Mouse (Mus musculus) lung, embryonic 16.5 days (tissue): ENCODE results near the gene D430042O09Rik. TPM values are rescaled to one million over a fixed set of nuclear protein-coding genes. Genes with fewer than 3 reads are reported as not detected.

Source experiments
- ATAC-seq: fragments of 200-750 bp; cut with Nextera tagmentation; 2 replicates; pipeline ENCODE4 v1.8.0; 2017; ENCODE audit warnings: low read depth, mild to moderate bottlenecking, moderate library complexity
- H3K27ac ChIP-seq: fragments of 300-500 bp; sonication (generic); 2 replicates; pipeline ENCODE4 v1.5.1; 2014; ENCODE audit warnings: mild to moderate bottlenecking, control low read depth, low read length
- H3K27me3 ChIP-seq: fragments of 300-500 bp; sonication (generic); 2 replicates; pipeline ENCODE4 v1.6.1; 2014; ENCODE audit warnings: low read depth, low read length, mixed read lengths; ENCODE audit not compliant: control insufficient read depth, insufficient read depth
- H3K36me3 ChIP-seq: fragments of 300-500 bp; sonication (generic); 2 replicates; pipeline ENCODE4 v1.6.1; 2014; ENCODE audit warnings: low read length; ENCODE audit not compliant: control insufficient read depth, insufficient read depth
- H3K4me1 ChIP-seq: fragments of 300-500 bp; sonication (generic); replicated peaks from 2 replicates; pipeline ENCODE4 v1.6.1; 2014; ENCODE audit warnings: low read length, mixed read lengths; ENCODE audit not compliant: control insufficient read depth, insufficient read depth
- H3K4me2 ChIP-seq: fragments of 300-500 bp; sonication (generic); 2 replicates; pipeline ENCODE4 v1.6.1; 2014; ENCODE audit warnings: low read depth, low read length, control low read depth
- H3K4me3 ChIP-seq: fragments of 300-500 bp; sonication (generic); 2 replicates; pipeline ENCODE4 v1.5.1; 2014; ENCODE audit warnings: mild to moderate bottlenecking, low read length, control low read depth
- H3K9ac ChIP-seq: fragments of 300-500 bp; sonication (generic); 2 replicates; pipeline ENCODE4 v1.6.1; 2014; ENCODE audit warnings: low read length, control low read depth
- H3K9me3 ChIP-seq: fragments of 300-500 bp; sonication (generic); 2 replicates; pipeline ENCODE4 v1.6.1; 2016; ENCODE audit warnings: low read length; ENCODE audit not compliant: control insufficient read depth
- WGBS: fragments of 180-500 bp; shearing (Covaris S2); extraction: QIAGEN DNeasy Blood & Tissue Kit; methylation state at CpG from one replicate; pipeline ENCODE4 v1.1.7; 2014; 5-methylcytosine and 5-hydroxymethylcytosine counted together
- polyA plus RNA-seq: library from polyadenylated mRNA; unstranded; fragments of >200 nt; fragmentation: Nextera tagmentation; extraction: Ambion mirVana; gene quantifications from 2 replicates; pipeline ENCODE4 v1.2.1, GENCODE M21; 2015

Gene D430042O09Rik
- polyA plus RNA-seq, 1 experiment from 2014 or later: 10.3 TPM

DNA sequence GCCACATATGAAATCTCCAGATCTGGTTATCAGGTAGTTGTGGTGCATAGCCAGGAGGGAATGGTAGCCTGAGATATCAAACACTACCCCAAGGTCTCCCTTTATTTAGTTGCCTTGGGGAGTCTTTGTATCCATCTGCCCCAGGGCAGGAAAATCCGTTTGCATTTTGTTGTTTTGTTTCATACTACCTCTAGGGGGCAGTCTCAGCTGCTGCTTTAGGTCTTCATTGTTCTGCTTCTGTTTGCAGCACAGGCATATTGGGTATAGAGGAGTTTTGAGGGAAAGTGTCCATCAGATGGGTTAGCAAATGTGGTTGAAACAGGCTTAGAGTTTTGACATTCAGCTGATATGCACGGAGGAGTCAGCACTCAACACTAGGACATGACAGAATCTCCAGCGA, 40.5 kb downstream of the D430042O09Rik start:
- no peak for ATAC-seq
- no peaks in the 10 kb centered on the region for H3K36me3 ChIP-seq
- H3K4me1 ChIP-seq: no peaks in the 10 kb centered on the region
- H3K27ac ChIP-seq: no peak overlapping the region
- H3K9me3 ChIP-seq: no peaks in the 10 kb centered on the region
- no peak overlapping the region for H3K4me3 ChIP-seq
- no peak overlapping the region for H3K9ac ChIP-seq
- no peak overlapping the region for H3K4me2 ChIP-seq
- 53% methylated on average over 3 of the region's 3 CpGs for WGBS
- no peaks in the 10 kb centered on the region for H3K27me3 ChIP-seq

DNA sequence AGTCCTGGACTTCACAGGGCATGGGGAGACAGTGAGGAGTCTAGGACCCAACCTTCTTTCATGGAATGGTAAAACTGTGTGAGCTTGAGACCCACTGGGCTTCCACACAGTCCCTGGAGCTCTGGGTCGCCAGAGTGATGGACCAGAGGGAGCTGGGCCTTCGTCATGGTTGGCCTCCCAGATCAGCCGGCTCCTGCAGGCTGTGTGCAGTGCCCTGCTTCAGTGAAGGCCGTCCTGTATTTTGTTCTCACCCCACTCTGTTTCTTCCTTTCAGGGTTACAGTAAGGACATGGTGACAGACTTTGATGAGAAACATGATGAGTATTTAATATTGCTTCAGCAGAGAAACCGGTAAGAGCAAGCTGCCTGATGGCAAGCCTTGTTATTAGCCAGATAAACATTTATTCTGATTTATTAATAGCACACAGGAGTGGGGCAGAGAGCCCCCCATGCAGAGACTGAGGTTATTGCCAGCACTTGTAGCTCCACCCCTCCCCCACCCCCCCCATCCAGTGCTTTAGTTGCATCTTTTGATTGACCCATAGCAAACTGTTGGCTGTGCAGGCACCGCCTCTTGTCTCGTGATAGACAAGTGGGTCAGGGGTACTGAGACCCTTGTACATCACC, 45.1 kb downstream of the D430042O09Rik start:
- Histone ChIP-seq H3K27ac (no peak overlapping the region), H3K4me3 (no peak overlapping the region), H3K27me3 (no peaks in the 10 kb centered on the region), H3K9ac (no peak overlapping the region), H3K4me2 (no peak overlapping the region), H3K36me3 (no peaks in the 10 kb centered on the region; the same call in 1 of the 2 replicates), H3K4me1 (no peaks in the 10 kb centered on the region), H3K9me3 (no peaks in the 10 kb centered on the region)
- peak; percentile 41; the same call in 1 of the 2 replicates for ATAC-seq
- 72% methylated on average over 7 of the region's 7 CpGs for WGBS

DNA sequence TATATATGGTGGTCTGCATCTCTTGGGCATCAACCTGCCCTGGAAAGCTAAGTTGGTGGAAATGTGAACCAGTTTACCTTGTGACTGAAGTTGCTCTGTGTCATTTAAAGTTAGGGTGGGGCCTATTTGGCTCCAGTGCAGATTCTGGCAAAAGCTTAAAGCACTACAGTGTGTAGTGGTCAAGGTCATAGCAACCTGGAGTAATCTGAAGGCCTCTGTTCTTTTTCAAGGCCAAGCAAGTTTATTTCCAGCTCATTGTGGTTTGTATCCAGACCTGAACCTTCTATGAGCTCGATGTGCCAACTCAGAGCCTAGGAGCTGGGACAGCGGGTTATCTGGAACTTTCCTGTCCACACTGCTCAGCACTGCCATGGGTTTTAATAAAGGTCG, 45.6 kb downstream of the D430042O09Rik start:
- no peak for ATAC-seq
- Histone ChIP-seq H3K27ac (no peak overlapping the region), H3K36me3 (no peaks in the 10 kb centered on the region; the same call in 1 of the 2 replicates), H3K4me2 (no peak overlapping the region), H3K4me3 (no peak overlapping the region), H3K9me3 (no peaks in the 10 kb centered on the region), H3K9ac (no peak overlapping the region), H3K27me3 (no peaks in the 10 kb centered on the region), H3K4me1 (no peaks in the 10 kb centered on the region)
- 84% methylated on average over 3 of the region's 3 CpGs for WGBS

DNA sequence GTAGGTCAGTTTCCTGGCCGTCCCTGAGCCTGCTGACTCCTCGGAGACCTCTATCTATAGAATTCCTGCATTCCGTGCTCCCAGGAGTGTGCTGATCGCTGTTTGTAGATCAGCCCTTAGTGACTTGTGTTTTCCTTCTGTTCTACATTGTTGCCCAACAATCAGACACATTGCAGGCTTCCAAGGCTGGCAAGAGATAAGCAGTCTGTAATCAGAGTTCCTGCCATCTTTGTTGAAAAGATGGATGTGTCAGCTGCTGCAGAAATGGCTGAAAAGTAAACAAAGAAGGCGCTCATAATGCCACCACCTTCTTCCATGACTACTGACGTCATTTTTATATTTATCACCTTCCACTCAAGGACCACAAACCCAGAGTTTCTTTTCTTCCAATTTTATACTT, 49.1 kb downstream of the D430042O09Rik start:
- Histone ChIP-seq H3K36me3 (peaks cover 2% of the 10 kb centered on the region; the same call in 1 of the 2 replicates), H3K4me1 (no peaks in the 10 kb centered on the region), H3K4me3 (no peak overlapping the region), H3K4me2 (no peak overlapping the region), H3K9me3 (no peaks in the 10 kb centered on the region), H3K27ac (no peak overlapping the region), H3K27me3 (no peaks in the 10 kb centered on the region), H3K9ac (no peak overlapping the region)
- 23% methylated on average over 6 of the region's 6 CpGs for WGBS
- ATAC-seq: peak; percentile 51; the same call in 1 of the 2 replicates

DNA sequence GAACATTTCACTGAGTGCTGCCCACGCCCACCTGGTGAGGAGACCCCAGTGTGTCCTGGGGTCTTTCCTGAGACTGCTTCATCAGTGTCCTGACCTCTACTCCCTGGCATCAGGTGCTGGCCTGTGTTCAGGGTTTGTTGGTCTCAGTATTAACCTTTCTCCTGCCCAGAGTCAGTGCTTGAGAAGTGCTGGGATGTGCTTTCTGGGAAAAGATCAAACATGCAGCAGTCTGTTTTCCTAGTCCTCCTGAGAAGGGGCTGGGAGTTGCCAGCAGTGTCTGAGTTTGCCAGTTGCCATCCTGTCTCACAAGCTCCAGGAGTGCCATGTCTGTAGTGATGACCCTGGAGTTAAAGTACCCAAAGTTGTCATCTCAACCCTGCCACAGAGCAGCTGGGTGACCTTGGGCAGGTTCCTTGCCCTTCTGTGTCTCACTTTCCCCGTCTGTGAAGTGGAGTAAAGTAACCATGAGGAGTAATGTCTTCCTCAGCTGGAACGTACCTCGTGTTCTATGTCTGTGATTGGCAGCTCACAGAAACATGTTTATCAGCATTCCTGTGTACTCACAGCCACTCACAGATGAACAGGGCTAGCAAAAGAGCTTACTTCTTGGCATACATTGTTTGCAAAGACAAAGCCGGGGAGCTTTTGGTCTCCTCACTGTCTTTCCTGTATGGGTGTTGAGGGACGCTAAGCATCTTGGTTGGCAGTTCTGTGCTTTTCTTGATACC, 50.4 kb downstream of the D430042O09Rik start:
- no peaks in the 10 kb centered on the region for H3K27me3 ChIP-seq
- H3K27ac ChIP-seq: no peak overlapping the region
- no peak overlapping the region for H3K4me2 ChIP-seq
- peaks cover 2% of the 10 kb centered on the region; the same call in 1 of the 2 replicates for H3K36me3 ChIP-seq
- H3K9me3 ChIP-seq: no peaks in the 10 kb centered on the region
- H3K4me3 ChIP-seq: no peak overlapping the region
- no peak overlapping the region for H3K9ac ChIP-seq
- no peaks in the 10 kb centered on the region for H3K4me1 ChIP-seq
- ATAC-seq: no peak
- WGBS: 54% methylated on average over 6 of the region's 6 CpGs

DNA sequence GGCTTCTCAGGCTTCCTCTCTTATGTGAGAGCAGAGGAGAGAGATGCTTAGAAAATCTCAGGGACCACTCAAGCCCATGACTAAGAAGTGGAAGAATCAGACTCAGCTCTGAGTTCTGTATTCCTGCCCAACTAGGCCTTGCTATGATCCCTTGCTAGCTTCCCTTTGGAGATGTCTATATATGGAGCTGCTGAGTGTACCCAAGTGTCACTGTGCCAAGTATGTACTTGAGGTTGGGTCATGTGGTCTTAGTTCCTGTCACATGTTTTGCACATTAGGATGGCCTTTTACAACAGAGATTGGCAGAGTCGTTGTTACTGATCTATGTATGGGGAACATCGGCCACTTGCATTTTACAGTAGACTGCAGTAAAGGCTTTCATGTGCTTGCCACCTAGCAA, 54.6 kb downstream of the D430042O09Rik start:
- Histone ChIP-seq H3K4me2 (no peak overlapping the region), H3K9ac (no peak overlapping the region), H3K27me3 (no peaks in the 10 kb centered on the region), H3K27ac (no peak overlapping the region), H3K36me3 (0 out of 2 replicates have a peak, but pooled peaks cover 2% of the 10 kb centered on the region), H3K4me1 (0 out of 2 replicates have a peak, but pooled peaks cover 2% of the 10 kb centered on the region), H3K4me3 (no peak overlapping the region), H3K9me3 (no peaks in the 10 kb centered on the region)
- no peak for ATAC-seq
- WGBS: 80% methylated on average over 2 of the region's 2 CpGs

DNA sequence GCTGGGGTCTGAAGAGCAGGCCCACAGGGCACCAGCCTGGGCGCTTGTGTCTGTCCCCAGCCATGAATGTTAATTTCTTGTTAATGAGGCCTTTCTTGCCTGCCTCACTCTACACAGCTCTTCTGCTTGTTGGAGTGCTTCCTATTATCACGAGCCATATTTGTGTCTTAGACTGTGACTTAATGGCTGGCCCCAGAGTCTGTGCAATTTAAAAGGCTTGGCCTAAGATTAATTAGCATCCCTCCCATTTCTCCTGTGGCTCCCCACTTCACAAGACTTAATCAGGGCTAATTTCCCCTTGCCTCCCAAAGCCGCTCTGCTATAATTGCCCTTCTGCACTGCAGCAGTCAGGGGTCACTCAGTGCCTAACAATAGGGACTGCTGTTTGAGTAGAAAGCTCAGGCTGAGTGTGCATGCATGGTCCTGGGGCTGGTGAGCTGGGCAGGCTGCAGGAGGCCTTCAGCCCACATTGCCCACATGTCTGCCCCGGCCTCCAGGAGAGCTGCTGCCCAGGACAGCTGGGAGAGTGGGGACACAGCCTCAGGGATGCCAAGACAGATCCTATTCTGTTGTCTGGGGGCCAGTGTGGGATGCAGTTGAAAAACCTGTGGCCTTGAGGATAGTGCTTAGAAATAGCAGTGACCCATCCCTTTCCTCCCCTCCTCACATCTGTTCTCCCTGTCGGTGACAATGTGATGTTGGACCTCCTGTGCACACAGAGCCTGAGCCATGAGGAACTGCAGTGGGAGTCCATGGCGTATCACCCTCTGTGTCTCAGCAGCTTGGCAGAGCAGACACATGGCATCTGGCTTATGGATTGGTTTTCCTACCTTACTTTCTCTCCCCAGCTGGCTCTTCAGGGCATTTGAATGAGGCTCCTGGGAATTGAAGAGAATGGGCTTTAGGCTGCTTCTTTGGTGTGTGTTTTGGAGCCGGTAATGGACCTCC, 55.5 kb downstream of the D430042O09Rik start:
- ATAC-seq: no peak
- Histone ChIP-seq H3K4me2 (no peak overlapping the region), H3K27me3 (no peaks in the 10 kb centered on the region), H3K27ac (peak overlapping the region; percentile 70), H3K4me1 (0 out of 2 replicates have a peak, but pooled peaks cover 4% of the 10 kb centered on the region), H3K9ac (no peak overlapping the region), H3K9me3 (no peaks in the 10 kb centered on the region), H3K36me3 (0 out of 2 replicates have a peak, but pooled peaks cover 2% of the 10 kb centered on the region), H3K4me3 (no peak overlapping the region)
- 76% methylated on average over 7 of the region's 7 CpGs for WGBS

DNA sequence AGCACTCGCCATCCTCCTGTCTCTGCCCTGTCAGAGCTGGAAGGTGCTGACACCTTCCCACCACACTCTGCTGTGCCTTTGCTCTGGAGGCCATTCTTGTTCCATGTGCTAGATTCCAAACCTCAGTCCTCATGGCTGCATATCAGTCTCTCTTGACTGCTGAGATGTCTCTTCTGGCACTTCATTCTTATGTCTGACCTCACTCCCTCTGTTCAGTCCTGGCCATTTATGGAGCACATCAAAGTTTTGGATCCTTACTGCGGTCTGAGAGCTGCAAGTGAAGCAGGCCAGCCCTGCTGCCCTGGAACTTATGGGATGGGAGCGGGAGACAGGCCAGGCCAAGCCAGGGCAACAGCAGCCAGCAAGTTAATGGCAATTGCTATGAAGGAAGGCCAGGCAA, 56.7 kb downstream of the D430042O09Rik start:
- Histone ChIP-seq H3K9ac (no peak overlapping the region), H3K4me1 (0 out of 2 replicates have a peak, but pooled peaks cover 4% of the 10 kb centered on the region), H3K4me3 (no peak overlapping the region), H3K27ac (peak overlapping the region; percentile 70), H3K4me2 (no peak overlapping the region), H3K9me3 (no peaks in the 10 kb centered on the region), H3K36me3 (0 out of 2 replicates have a peak, but pooled peaks cover 2% of the 10 kb centered on the region), H3K27me3 (no peaks in the 10 kb centered on the region)
- 45% methylated on average over 3 of the region's 3 CpGs for WGBS
- ATAC-seq: peak; percentile 94
